Mouse (Mus musculus): Measurements from ENCODE around the gene Mettl1.

The Mettl1 gene

DNA sequence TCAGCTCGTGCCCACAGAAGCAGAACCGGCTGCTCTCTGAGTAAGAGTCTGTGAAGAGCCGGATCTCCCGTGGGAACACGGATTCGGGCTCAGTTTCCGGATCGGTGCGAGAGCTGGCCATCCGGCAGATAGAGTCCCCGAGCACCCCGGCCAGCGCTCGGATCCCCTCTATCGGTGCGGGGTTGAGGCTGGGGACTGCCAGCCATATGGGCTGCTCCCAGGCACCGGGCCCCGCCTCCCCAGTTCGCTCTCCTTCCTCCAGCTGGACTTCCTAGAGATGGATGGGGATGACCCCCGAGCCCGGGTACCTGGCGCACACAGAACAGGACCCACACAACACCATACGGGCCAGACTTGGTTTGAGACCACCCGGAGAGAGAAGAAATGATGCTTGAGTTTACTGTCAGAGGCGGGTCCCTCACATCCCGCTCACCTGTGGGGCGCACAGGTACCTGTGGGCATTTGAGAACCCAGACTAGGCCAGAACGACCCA lies at the start of gene Mettl1, which contains the start of gene Eef1akmt3:
Mettl1 (plus strand) TSS at position 141 of the 493 bp plus-strand sequence.
Eef1akmt3 (minus strand) TSS at position 240 of the 493 bp plus-strand sequence.
- DNase-seq (ENCODE audit: low read depth, low spot score): no peak

DNA sequence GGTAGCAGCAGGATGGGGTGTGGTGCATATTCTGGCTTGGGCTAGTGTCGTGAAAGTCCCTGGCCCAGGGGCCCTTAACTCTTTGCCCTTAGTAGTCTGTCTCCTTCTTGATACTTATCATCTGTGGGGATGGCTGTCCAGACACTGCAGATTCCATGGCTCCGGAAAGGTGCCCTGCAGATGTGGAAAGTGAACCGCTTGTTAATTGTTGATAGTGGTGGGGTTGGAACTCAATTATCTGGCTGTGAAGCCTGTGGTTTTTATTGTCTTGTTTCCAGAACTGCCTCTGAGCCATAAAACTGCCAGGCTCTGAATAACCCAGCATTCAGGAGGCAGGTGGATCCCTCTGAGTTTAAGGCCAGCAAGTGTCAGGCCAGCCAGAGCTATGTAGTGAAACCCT lies 49.5 kb upstream of the Mettl1 start:
- no peak for DNase-seq (ENCODE audit: low read depth, low spot score)

DNA sequence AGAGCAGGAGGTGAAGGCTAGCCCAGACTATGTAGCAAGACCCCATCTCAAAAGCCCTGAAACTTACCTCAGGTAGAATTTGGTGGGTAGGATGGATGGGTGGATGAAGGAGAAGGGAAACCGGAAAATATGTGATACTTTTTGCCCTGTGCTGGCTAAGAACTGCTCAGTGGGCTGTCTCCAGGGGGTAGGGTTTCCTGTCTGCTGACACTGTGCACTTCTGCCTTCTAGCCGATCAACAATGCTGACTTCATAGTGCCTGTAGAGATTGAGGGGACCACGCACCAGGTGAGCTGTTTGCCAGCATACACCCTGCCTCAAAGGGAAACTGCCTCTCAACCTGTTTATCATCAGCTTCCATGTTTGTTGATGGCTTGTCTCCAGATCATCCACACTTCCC lies 47.6 kb upstream of the Mettl1 start:
- no peak for DNase-seq (ENCODE audit: low read depth, low spot score)

DNA sequence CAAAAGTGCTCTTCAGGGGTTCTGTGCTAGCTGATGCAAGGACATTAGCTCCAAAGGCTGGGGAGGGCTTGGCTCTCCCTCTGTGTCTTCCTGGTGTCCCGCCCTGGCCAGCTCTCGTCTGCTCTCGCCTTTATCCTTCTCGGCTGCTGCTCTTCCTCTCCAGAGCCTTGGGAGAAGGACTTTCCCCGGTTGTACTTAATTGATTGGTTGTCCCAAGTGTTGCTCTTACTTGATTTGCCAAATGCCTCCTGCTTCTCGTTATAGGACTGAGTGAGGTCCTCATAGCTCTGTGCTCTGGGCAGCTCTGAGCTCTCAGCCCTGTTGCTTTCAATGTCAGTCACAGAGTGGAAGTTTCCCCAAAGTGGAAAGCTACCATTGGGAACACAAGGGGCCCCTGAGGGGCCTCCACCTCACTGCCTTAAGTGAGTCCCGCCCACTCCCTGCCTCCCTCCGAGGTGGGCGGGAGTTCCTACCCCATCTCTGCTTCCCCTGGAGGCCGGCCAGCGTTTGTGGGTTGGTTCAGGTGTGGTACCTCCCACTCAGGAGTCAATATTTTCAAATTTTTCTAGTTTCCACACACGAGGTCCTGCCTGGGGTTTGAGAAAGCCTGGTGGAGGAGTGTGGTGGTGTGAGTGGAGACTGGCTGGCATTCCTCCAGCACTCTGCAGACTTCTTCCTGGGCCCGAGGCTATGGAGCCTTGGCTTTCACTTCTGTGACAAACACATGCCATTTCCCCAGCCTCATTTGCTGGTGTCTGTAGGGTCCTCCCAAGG lies 43.7 kb upstream of the Mettl1 start:
- no peak for DNase-seq (ENCODE audit: low read depth, low spot score)

DNA sequence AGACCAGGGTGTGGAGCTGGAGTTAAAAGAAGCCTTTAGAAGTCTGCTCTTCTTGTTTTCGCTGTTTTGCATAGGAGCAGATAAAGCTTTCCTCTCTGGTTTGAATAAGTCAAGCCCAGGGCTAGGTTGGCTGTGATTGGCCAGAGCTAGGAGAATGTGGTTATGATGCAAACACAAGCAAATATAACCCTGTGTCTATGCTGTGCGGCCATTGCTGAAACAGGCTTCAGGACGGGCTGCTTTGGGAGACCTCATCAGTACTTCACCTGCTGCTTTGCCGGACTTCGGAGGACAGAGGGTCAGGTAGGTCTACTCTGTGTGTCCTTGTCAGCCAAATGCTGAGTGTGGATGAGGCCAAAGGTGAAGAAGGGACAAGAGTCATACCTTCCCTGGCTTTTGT lies 40.7 kb upstream of the Mettl1 start, which contains the start of gene Avil:
Avil (plus strand) TSS at position 181 of the 400 bp plus-strand sequence.
- DNase-seq (ENCODE audit: low read depth, low spot score): no peak

DNA sequence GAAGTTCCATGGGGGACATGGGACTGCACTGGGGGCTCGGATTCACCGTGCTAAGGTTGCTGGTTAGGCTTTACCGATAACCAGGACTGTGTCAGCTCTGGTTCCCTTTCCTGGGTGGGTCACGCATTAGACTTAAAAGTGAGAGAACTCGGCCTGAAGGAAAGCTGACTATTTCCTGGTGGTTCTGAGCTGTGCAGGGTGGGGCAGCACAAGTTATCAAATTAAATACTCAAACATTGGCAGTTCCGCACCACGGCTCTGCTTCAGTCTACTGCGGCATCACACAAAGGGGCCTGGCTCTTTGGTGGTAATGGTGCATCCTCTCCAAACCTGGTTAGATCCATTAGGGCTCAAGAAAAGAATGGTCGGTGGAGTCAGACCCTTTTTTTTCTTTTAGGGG lies 39.9 kb upstream of the Mettl1 start:
- no peak for DNase-seq (ENCODE audit: low read depth, low spot score)

DNA sequence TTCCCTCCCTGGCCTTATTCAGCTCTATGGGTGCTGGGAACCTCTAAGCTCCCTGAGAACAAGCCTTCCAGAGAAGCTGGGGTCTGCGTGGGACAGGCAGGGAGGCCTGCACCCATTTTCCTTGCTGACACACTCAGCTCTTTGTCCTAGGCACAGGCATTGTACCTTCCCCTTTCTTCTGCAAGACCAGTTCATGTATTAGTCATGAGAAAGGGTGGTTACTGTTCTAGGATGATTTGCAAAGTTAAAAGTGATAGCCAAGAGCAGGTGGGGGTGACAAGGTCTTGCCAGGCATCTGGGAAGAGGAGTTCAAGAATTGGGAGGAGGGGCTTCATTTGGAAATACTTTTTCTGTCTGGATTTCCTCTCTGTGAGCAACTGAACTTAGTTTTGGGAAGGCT lies 39.2 kb upstream of the Mettl1 start:
- no peak for DNase-seq (ENCODE audit: low read depth, low spot score)

DNA sequence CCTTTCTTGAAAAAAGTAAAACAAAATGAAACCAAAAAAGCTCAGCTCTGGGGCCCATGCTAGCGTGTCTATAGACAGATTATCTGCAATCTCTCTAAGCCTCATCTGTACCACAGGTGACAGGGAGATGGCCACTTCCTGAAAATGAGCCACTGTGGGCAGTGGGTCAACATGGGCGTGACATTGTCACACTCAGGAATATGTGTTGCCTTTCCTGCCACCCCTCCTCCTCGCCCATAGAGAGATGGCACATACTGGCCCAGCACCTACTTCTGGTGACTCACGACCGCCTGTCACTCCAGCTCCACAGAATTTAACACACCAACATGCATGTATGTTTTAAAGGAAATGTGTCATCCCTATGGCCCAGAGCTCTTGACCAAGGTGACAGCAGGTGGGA lies 38.4 kb upstream of the Mettl1 start:
- no peak for DNase-seq (ENCODE audit: low read depth, low spot score)

DNA sequence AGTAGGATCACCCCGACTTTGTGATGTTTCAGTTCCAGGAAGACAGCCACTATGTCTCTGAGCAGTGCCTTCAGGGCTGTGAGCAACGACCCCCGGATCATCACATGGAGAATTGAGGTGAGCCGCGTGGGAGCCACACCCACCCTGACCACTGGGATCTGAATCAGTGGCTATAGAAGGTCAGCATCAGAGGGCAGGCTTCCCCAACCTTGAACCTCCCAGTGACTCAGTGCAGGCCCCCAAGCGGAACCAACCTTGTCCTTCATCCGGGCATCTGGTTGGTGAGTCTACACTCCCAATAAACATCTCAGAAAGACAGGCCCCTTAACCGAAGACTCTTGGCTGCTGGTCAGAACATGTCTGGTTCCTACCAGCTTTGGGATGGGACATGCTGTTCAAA lies 37.9 kb upstream of the Mettl1 start:
- DNase-seq (ENCODE audit: low read depth, low spot score): no peak

DNA sequence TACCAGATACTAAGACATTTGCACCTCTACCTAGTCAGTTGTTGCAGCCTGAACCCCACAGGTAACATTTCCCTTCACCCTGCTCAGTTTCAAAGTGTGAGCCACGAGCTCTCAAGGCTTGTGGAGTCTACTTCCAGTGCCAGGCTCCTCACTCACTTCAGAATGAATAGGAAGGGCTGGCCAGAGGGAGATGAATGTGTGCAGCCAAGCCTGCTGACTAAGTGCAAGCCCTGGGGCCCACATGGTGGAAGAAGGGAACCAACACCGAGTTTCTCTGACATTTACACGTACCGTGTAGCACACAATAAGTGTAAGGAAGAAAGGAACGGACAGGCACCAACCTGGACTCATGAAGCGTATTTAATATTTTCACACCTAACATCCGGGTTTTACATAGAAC lies 37.4 kb upstream of the Mettl1 start:
- no peak for DNase-seq (ENCODE audit: low read depth, low spot score)

DNA sequence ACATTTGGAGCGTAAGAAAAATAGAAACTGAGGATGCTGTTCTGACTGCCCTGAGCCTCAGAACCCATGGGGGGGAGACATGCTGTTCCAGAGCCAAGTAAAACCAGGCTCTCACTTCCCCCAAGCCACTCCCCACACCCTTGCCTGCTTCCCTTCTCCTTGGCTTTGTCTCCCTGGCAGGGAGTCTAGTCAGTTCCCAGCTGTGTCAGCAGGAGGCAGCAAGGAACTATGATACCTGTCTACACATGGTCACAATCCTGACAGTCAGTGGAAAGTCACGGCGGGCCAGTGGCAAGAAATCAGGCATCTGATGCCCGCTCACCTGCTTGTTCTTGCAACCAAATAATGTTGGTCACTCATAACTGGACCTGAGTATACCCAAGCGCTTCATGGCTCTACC lies 24.7 kb upstream of the Mettl1 start:
- DNase-seq (ENCODE audit: low read depth, low spot score): no peak

DNA sequence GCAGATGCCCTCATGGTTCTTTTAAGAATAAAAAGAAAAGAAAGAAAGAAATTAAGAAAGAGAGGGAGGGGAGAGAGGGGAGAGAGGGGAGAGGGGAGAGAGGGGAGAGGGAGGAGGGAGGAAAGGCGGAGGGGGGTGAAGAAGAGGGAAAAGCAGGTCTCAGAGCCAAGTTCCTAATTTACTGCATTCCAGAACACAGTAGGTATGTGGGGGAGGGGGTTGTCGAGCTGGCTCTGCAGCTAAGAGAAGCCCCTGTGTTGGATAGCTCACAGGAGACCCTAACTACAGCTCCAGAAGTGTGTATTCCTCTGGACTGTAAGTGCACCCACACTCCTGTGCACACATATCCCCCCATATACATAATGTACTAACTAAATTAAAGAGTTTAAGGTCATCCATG lies 24.1 kb upstream of the Mettl1 start:
- DNase-seq (ENCODE audit: low read depth, low spot score): no peak

DNA sequence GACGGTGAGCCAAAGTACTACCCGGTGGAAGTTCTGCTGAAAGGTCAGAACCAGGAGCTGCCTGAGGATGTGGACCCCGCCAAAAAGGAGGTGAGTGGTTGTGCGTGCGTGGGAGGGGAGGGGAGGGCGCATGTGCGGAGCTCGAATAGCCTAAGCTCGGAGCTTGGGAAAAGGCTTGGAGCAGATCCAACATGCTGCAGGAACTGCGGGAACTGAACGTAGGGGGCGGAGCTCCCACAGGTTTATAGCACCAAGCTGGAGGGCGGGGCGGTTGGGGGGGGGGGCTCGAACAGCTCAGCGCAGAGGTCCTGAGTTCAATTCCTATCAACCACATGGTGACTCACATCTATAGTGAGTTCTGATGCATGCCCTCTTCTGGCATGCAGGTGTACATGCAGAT lies 22.8 kb upstream of the Mettl1 start:
- DNase-seq (ENCODE audit: low read depth, low spot score): no peak

DNA sequence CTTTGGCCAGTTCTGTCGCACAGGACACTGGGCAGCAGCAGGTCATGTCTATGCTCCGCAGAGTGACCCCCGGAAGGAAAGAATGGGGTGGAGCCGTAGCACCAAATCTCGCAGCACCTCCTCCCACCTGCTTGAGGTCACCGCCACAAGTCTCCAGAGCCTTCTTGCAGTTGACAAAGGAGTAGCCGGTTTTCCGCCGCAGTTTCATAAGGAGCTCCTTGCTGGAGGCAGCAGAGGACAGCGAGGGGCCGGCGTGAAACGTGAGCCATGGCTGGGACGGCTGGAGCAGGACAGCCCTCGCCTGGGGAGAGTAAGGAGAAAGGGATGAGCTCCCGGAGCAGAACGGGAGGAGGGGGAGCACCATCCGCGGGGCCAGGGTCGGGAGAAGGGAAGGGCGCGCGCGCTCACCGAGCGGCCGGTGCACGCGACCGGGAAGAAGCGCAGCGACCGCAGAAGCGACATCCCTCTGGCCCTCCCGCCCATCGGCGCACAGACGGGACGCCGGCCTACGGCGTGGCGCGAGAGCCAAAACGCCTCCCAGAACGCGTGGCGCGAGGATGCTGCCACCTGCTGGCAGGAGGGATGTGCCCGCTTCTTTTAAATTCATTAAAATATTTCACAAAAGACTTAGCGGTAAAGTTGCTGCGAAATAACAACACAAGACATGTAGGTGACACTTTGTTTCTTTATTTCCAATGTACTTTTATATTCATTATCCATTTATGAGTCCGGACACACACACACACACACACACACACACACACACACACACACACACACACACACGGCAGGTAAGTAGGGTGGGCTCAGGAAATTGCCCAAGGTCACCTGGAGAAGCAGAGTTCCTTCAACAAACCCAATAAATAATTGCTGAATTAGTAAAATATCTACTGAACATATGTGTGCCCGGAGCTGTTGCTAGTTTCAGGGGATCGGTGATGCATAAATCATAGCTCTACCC lies 10.6 kb upstream of the Mettl1 start, which contains the start of gene Tsfm:
Tsfm (minus strand) TSS at position 505 of the 961 bp plus-strand sequence.
- DNase-seq (ENCODE audit: low read depth, low spot score): peak; percentile 81

DNA sequence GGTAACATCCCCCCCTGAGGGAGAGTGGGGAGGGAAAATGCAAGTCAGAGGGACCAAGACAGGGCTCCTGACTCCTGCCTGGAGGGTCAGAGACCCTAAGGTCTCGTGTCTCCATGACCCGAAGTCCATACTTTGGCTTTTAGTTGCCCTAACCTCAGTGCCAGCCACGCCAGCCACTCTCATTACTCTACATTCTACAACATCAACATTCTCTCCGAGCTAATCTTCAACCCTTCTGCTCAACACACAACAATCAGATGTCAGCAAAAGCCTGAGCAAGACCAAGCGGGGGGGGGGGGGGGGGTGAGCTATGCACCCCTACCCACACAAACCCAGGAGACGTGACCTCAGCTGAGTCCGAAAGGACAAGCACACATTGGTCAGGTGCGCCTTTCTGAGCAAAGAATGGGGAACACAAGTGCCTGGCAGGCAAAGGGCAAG lies 7.9 kb upstream of the Mettl1 start:
- no peak for DNase-seq (ENCODE audit: low read depth, low spot score)

DNA sequence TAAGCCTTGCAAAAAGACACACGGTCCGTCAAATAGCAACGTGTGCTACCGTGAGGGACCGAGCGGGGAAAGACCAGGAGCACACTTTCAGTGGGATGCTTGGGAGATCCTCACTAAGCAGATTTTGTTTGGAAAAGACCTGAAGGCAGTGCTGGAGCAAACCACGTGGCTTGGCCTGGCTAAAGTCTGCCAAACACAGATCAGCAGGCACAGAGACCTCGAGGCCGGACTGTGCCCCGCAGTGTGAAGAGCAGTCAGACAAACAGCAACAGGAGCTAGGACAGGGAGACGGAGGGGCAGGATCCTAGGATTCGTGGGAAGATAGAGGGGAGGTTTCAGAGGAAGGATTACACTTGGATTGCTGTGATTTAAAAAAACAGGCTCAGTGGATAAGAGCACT lies 4.9 kb upstream of the Mettl1 start:
- DNase-seq (ENCODE audit: low read depth, low spot score): no peak

DNA sequence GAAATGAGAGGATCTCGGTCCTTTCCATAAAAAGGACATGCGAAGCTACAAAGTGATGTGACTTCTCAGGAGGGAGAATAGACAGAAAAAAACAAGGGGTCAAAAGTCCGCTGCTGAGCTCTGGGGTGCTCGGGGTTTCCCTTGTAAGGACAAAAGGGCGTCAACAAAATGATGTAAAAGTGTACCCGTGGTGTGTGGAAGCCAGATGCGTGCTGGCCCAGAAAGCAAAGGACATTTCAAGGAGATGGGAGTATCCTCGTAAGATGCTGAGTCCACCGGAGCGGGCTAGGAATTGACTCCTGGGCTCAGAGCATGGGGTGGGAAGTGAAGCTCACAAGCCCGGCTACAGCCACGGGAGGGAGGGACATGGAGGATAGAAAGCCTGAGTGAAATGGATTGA lies 3.6 kb upstream of the Mettl1 start:
- no peak for DNase-seq (ENCODE audit: low read depth, low spot score)

DNA sequence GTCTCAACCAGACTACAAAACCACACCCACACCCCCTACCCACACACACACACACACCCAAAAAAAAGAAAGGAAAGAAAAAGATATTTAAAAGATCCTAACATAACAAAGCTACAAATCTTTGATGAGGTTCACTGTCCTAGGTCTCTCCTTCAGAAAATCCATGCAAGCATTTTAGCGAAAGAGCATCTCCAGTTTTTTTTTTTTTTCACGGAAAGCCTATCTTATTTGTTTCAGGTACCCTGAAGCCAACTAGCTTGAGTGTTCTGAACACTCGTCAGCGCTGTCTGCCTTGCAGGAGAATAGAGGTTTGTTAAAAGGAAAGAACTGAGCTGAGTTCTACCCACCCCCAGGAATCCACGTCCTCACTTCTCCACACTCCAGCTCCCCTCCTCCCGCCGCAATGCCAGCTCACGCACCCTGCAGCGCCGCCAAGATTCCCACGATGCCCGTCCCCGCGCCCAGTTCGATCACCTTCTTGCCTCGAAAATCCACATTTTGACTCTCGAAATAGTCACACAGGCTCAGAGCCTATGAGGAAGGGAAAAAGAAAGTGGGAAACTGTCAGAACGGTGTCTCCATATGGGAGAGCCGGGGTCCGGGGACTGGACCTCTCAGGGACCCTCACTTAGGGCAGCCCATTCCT lies 522 bp upstream of the Mettl1 start:
- no peak for DNase-seq (ENCODE audit: low read depth, low spot score)

DNA sequence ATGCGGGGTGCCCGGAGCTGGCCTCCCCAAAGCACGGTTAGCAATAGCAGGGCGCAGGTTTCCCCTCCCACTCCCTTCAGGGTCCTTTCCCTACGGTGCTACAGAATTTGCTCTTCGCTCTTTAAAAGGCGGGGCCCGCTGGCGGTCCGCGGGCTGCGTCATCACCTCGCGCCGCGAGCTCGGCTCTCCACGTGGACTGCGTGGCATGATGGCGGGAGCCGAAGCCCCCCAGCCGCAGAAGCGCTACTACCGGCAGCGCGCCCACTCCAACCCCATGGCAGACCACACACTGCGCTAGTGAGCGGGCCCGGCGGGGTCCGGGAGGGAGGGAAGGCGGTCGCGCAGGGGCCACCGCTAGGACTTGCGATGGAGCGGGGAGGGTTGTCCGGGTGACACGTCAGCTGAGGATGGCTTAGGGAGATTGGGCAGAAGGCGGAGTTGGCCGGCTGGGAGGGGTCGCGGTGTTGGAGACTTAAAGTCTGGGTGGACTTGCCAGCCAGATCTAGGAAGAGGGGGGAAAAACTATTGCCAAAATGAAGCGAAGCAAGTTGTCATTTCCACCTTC lies 642 bp downstream of the Mettl1 start:
- peak; percentile 77 for DNase-seq (ENCODE audit: low read depth, low spot score)

DNA sequence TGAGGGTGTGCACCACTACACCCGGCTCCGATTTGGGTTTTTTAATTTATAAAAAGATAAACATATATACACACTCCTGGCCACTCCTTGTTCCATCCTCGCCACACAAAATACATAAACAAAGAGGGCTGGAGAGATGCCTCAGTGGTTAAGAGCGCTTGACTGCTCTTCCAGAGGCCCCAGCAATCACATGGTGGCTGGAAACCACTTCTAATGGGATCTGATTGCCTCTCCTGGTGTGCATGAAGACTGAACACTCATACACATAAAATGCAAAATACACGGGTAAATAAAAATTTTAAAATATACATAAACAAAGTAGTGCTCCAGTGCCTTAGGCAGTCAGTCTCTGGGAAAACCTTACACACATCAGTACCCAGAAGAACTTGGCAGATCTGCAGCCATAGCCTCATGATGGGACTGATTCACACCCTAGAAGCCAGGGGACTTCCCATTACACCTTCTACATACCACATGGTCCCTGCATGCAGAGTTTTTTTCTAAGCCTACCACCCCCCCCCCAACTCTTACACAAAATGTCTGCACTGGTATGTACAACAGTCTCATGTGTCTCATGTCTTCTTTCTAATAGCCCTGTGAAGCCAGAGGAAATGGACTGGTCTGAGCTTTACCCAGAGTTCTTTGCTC lies 1.4 kb downstream of the Mettl1 start:
- DNase-seq (ENCODE audit: low read depth, low spot score): no peak

DNA sequence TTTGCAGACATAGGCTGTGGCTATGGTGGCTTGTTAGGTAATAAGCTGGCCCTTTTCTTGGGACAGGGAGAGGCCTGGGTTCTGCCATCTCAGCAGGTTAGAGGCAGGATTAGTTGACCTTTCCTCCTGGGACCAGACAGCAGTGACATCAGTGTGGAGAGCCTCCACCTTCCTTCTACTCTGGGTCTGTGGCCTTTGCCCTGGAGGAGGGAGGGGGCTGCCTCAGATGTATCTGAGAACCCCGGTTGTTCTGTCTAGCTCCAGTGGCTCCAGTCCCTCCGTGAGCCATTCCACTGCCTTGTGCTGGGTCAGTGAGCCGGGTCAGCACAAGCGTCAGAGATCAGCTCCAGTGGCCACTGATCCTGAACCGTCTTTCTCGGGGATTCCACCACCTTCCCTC lies 2.0 kb downstream of the Mettl1 start:
- DNase-seq (ENCODE audit: low read depth, low spot score): no peak
